Mouse (Mus musculus): Measurements from ENCODE around the gene Coro1c.

Coro1c gene

DNA sequence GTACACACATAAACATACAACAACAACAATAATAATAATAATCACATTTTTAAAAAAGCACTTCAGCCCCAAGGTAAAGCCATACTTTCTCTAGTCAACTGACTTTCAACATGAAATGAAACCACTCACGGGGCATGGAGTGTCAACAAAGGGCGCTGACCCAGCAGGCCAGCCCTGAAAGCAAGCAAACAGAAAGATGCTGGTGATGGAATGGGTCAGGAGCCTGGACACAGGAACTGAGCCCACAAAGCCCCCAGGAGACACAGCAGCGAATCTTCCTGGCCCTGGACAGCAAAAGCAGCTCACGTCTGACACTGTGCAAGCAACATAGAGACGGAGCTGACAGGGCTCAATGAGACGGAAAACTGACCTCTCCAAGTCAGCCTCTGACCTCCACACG lies 23.8 kb downstream of the Coro1c start:
- no peak for DNase-seq (ENCODE audit: low spot score in 2 of 2)

GRCm38 (mm10) chr5:113883384-113883771 lies 25.2 kb downstream of the Coro1c start:
- DNase-seq (ENCODE audit: low spot score in 2 of 2) = no peak

- DNase-seq (ENCODE audit: low spot score in 2 of 2) = peak in 1 of 2 experiments; percentile 56
These were observed 25.8 kb downstream of the Coro1c start for GRCm38 (mm10) chr5:113882566-113883383.

DNA sequence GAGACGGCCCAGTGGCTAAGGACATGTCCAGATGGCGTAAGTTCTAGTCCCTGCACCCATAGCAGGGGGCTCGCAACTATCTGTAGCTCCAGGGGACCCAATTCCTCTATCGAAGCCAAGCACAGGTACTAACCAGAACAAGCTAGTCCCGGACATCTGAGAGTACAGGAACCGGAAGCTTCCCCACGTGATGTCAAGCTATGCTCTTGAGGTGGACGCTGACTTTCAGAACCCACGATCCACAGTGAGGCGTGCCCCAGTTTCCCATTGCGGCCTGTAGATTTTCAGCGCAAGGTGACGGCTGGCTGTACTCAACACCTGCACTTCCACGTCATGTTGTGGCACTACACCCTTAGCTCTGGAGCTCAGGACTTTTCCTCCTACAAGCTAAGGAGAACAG lies 27.4 kb downstream of the Coro1c start:
- no peak for DNase-seq (ENCODE audit: low spot score in 2 of 2)

GRCm38 (mm10) chr5:113878943-113879617 lies 29.5 kb downstream of the Coro1c start:
- DNase-seq (ENCODE audit: low spot score in 2 of 2) = no peak

GRCm38 (mm10) chr5:113877565-113877964 lies 31.0 kb downstream of the Coro1c start:
- no peak for DNase-seq (ENCODE audit: low spot score in 2 of 2)

DNA sequence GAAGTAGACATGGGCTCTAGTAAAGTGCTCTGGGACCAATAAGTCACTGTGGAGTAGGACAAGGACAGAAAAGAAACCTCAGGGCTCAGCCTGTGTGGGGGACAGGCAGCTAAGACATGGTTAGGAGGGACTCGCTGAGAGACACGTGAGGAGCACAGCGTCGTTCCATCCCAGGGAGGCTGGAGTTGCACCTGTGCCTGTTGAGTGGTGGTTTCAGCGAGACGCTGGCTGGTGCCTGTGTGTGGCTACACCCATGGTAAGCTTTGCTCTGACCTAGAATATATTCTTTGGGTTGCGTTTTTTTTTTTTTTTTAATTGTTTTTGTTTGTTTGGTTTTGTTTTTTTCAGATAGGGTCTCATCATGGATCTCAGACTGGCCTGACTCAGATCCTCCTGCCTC lies 32.4 kb downstream of the Coro1c start:
- DNase-seq (ENCODE audit: low spot score in 2 of 2) = no peak

DNA sequence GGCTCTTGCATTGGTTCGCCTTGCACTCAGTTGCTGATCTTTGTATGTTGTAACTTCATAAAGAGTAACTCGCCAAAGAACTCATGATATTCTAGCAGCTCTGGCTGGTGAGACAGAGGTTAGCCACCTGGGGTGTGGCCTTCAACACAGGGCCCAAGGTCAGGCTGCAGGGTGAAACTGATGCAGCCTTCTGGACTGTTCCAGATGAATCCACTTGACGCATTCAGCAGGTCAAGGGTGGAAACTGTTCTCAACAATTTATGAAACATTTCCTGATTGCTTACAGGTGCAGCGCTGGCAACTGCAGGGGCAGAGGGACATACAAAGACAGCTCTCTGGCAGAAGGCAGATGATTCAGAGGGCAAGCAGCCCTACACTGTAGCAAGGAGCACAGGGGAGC lies 32.9 kb downstream of the Coro1c start:
- no peak for DNase-seq (ENCODE audit: low spot score in 2 of 2)

GRCm38 (mm10) chr5:113874063-113875024 lies 34.2 kb downstream of the Coro1c start:
- no peak for DNase-seq (ENCODE audit: low spot score in 2 of 2)

GRCm38 (mm10) chr5:113872936-113873912 lies 35.3 kb downstream of the Coro1c start:
- peak; percentile 71 to 77 for DNase-seq (ENCODE audit: low spot score in 2 of 2)

GRCm38 (mm10) chr5:113871903-113872548 lies 36.5 kb downstream of the Coro1c start:
- peak in 1 of 2 experiments; percentile 48 for DNase-seq (ENCODE audit: low spot score in 2 of 2)

DNA sequence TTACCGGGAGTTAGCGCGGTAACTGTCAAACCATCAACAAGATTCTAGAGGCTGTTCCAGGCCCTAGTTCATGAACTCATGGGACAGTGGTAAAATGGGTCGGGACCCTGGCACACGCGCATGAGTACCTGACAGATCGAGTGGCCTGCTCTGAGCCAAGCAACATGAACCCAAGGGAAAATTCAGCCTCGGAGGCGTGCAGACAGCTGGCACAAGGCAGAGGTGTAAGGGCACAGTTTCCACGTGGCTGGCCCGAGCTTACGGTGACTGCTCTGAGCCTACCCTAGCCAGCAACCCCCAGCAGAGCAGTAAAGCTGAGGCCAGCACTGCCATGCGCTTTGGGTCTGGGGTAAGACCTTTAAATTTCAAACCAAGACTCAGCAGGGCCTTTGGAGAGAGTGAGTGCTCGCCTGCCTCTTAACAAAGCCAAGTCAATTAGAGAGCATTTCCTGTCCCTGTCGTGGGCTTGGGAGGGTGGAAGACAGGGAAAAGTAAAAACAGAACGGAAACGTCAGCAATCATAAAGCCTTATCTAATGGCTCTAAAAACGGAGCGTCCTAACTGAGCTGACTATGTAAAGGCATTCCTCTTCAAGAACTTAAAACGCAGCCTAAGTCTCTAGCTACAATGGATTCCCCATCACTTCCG lies 38.0 kb downstream of the Coro1c start:
- no peak for DNase-seq (ENCODE audit: low spot score in 2 of 2)

- no peak for DNase-seq (ENCODE audit: low spot score in 2 of 2)
These were observed 39.4 kb downstream of the Coro1c start for GRCm38 (mm10) chr5:113869132-113869531.

GRCm38 (mm10) chr5:113864992-113865391 lies 43.6 kb downstream of the Coro1c start:
- no peak for DNase-seq (ENCODE audit: low spot score in 2 of 2)

GRCm38 (mm10) chr5:113863994-113864393 lies 44.6 kb downstream of the Coro1c start:
- DNase-seq (ENCODE audit: low spot score in 2 of 2) = no peak

DNA sequence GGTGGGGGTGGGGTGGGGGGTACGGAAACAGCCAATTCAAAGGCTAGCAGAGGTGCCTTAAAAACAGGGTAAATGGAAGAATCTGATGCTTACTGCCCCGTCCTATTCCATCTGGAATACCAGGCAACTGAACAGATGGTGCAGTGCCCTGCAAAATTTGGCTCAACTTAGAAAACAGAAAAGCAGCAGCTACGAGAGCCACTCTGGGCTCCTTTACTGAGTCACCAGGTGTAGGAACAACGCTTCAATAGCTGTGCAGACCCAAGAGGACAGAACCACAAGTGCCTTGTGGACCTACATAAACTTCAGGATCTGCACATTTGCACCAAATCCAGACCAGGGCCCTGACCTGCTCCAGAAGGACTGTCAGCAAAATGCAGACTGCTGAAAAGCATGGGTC lies 46.1 kb downstream of the Coro1c start:
- DNase-seq (ENCODE audit: low spot score in 2 of 2) = peak in 1 of 2 experiments; percentile 58

- no peak for DNase-seq (ENCODE audit: low spot score in 2 of 2)
These were observed 47.3 kb downstream of the Coro1c start for GRCm38 (mm10) chr5:113861294-113861693.

- no peak for DNase-seq (ENCODE audit: low spot score in 2 of 2)
These were observed 49.6 kb downstream of the Coro1c start for GRCm38 (mm10) chr5:113858971-113859370.

DNA sequence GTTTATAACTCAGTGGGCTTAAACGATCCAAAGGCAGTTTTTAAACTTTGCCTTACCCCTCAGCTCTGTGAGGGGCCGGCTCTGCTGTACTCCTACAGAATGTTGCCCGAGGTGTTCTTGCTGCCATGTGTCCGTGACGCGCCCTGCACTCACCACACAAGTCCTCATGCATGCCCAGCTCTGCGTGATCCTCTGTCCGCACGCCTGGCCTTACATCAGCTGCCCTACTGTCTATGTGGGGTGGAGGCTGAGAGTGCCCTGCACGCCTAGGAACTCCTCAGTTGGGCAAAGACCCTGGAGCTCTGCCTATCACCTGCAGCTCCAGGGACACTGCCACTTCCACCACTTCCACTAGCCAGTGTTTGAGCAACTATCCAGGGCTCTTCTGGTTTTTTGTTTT lies 50.0 kb downstream of the Coro1c start:
- no peak for DNase-seq (ENCODE audit: low spot score in 2 of 2)

DNA sequence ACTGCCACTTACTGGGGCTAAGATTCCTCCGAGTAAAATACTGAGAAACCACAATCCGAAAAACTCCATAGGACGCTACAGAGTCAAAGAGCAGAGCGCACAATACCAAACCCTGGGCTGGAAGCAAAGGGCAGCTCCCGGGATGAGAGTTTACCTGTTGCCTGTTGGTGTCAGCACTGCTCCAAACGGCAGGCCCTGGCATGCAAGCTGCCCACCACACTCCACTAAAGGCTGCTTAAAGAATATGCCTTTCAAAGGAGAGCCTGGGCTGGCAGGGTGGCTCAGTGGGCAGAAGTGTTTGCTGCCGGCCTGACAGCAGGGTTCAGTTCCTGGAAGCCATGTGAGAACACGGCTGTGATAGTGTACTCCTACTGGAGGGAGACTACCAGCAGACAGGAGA lies 50.9 kb downstream of the Coro1c start:
- no peak for DNase-seq (ENCODE audit: low spot score in 2 of 2)

All from left cerebral cortex, adult 9 months (tissue).